Mouse (Mus musculus) heart, postnatal 10 days (tissue): ENCODE results near the gene Ivns1abp. TPM values are rescaled to one million over a fixed set of nuclear protein-coding genes. Genes with fewer than 3 reads are reported as not detected.
A peak's percentile ranks its signal among the peaks of the same experiment; 100 is the strongest.
"Not testable (repeated sequence)": the region's sequence is repeated elsewhere in the genome, so short reads cannot be mapped to it uniquely, and the experiment has no call there.

Source experiments
- DNase-seq, 2 experiments: peaks; one replicate each; pipeline ENCODE4 v3.0.0; 2021
- intact Hi-C: fragments of 180-260 bp; cut with DNase I; formaldehyde crosslinking; loops from one replicate; pipeline ENCODE4 v1.15.1; 2025
- total RNA-seq, 2 experiments: library from RNA; stranded (reverse); gene quantifications; 2 replicates each; pipeline ENCODE4 v1.2.3; 2021

Ivns1abp gene
- total RNA-seq, 2 experiments from 2014 or later = 417 to 438 TPM

GRCm38 (mm10) chr1:151341321-151342044 lies 2.8 kb upstream of the Ivns1abp start:
- DNase-seq = peak in 1 of 2 experiments; percentile 45
- intact Hi-C loops = loop anchor here (5.0 kb wide), 3 partner anchors 54 to 184 kb away; no protein-coding TSS in a partner anchor

- no peak for DNase-seq
- intact Hi-C loops = loop anchor here (5.0 kb wide), 3 partner anchors 55 to 185 kb away; no protein-coding TSS in a partner anchor
Measured at GRCm38 (mm10) chr1:151342311-151342710, 2.0 kb upstream of the Ivns1abp start.

GRCm38 (mm10) chr1:151342968-151343367 lies 1.3 kb upstream of the Ivns1abp start:
- DNase-seq = peak; percentile 59 to 72
- intact Hi-C loops = loop anchor here (5.0 kb wide), 3 partner anchors 56 to 186 kb away; no protein-coding TSS in a partner anchor

- DNase-seq = peak; percentile 53 to 57
Measured at GRCm38 (mm10) chr1:151343571-151344282, 550 bp upstream of the Ivns1abp start.

DNA sequence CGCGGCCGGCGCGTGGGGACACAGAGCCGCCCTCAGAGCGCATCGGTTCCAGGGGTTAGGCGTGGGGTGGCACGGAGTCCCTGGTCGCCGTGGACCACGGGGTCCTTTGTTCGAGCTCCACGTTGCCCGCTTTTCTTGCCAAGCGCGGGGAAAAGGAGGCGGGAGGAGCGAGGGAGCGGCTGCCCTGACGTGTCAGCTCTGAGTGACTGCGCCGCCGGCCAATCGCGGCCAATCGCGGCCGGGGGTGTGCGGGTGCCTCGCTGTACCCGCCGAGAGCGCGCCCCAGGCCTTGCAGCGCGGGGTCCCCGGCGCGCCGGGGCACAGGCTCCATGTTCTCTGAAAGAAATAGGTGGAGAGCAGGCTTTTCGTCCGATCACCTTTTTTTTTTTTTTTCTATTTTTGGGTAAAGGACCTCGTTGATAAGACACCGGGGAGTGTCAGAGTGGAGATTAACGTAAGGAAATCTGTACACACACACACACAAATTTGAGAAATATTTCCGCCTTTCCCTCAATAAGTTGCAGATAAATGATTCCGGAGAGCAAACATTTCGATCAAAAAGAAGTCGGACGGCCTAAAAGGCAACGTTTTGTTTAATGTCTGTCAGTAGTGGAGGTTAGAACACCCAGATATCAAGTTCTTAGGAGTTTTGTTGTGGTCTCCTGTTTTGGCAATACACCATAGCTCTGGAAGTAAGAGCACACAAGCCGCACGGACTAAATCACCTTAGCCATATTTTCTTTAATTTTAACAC lies 1.0 kb downstream of the Ivns1abp start:
- DNase-seq = peak; percentile 96 to 97
- intact Hi-C loops = no loop called here

More at GRCm38 (mm10) chr1:151343571-151344282, 550 bp upstream of the Ivns1abp start:
- intact Hi-C loops = loop anchor here (5.0 kb wide), 3 partner anchors 56 to 186 kb away; no protein-coding TSS in a partner anchor

DNA sequence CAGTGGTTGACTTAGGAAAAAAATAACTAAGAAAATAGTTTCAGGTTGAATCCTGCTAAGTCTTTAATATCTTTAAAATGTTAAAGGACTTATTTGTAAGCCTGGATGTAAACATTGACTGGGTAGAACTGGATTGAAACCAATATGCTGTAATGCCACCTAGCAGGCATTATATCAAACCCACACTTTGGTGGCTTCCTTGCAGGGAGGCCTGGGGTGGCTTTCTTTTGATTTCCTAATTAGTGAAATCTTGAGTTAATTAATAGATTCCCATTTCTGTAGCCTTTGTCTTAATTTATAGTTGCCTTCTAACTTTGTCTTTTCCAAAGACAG lies 1.6 kb downstream of the Ivns1abp start:
- DNase-seq = no peak
- intact Hi-C loops = loop anchor here (1.0 kb wide), 1 partner anchor 266 kb away; no protein-coding TSS in a partner anchor

GRCm38 (mm10) chr1:151346681-151347127 lies 2.4 kb downstream of the Ivns1abp start:
- no peak for DNase-seq
- intact Hi-C loops = loop anchor here (1.0 kb wide), 1 partner anchor 266 kb away; no protein-coding TSS in a partner anchor

GRCm38 (mm10) chr1:151348293-151348692 lies 4.0 kb downstream of the Ivns1abp start:
- intact Hi-C loops, DNase-seq: not testable (repeated sequence)

DNA sequence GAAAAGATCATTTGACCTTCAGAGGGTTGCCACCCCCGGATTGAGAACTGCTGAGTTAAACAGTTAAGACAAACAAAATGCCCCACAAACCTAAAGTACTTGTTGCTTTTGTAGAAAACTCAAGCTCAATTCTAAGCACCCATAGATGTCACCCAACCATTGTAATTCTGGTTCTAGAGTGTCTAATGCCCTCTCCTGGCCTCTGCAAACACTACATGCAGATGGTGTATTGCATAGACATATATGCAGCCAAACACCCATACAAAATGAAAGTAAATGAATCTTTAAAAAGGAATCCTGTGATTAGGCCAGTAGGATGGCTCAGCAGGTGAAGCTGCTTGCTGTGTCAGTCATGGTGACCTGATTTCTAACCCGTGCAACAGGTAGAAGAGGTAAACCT lies 8.6 kb downstream of the Ivns1abp start:
- intact Hi-C loops = loop anchor here (2.0 kb wide), 2 partner anchors 274 to 318 kb away; no protein-coding TSS in a partner anchor
- DNase-seq = peak in 1 of 2 experiments; percentile 61

GRCm38 (mm10) chr1:151355994-151356393 lies 11.7 kb downstream of the Ivns1abp start:
- intact Hi-C loops = no loop called here
- DNase-seq = no peak

GRCm38 (mm10) chr1:151359374-151359773 lies 15.1 kb downstream of the Ivns1abp start:
- no peak for DNase-seq
- intact Hi-C loops = no loop called here

- intact Hi-C loops = no loop called here
- DNase-seq = no peak
Measured at GRCm38 (mm10) chr1:151366944-151367605, 22.8 kb downstream of the Ivns1abp start.

- DNase-seq = no peak
- intact Hi-C loops = no loop called here
Measured at GRCm38 (mm10) chr1:151367721-151368324, 23.5 kb downstream of the Ivns1abp start.

DNA sequence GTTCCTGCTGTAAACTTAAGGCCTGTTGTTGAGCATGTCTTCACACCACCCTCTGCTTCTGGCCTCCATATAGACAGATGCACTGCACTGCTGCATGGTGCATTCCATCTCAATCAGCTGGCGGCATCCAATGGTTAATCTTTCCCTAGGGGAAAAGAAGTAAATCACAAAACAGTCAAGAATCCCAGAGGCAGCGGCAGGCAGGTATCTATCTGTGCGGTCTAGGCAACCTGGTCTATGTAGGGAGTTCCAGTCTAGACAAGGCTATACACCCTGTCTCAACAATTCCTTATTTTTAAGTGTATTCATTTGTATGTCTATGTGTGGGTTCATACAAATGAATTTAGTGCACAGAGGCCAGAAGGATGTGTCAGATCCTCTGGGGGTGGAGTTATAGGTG lies 24.2 kb downstream of the Ivns1abp start:
- intact Hi-C loops = no loop called here
- DNase-seq = no peak

GRCm38 (mm10) chr1:151370573-151370972 lies 26.3 kb downstream of the Ivns1abp start:
- intact Hi-C loops = no loop called here
- DNase-seq = no peak

DNA sequence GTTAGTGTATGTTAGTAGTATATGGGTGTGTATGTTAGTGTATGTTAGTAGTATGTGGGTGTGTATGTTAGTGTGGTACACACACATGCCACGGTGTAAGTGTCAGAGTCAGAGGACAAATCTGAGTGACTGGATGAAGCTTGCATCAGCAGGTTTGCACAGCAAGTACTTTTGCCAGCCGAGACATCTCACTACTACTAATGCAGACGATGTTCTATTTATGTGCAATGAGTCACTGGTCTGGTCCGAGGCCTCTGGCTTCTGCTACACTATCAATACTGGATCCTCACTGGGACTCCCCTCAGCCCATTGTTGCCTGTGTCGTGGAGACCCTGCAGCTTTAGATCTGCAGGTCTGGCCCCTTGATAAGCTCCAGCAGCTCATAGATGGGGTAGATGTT lies 27.3 kb downstream of the Ivns1abp start:
- peak in 1 of 2 experiments; percentile 38 for DNase-seq
- intact Hi-C loops = no loop called here

DNA sequence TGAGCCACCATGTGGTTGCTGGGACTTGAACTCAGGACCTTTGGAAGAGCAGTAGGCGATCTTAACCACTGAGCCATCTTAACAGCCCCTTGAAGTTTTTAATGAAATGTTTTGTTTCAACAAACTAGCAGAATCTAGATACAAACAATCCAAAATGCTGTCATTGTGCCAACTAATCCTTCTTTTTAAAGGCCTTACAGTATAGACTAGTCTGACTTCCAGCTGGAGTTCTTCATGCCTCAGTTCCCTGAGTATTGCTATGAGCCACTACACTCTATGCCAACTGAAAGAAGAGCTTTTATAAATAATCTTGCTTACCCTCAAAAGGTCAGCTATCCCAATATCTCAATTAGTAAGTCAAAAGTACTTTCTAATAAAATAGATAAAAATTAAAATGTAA lies 28.5 kb downstream of the Ivns1abp start:
- DNase-seq = no peak
- intact Hi-C loops = no loop called here

- intact Hi-C loops = no loop called here
- DNase-seq = no peak
Measured at GRCm38 (mm10) chr1:151377353-151377752, 33.1 kb downstream of the Ivns1abp start.

GRCm38 (mm10) chr1:151390029-151390428 lies 45.8 kb downstream of the Ivns1abp start:
- intact Hi-C loops = loop anchor here (2.0 kb wide), 1 partner anchor 355 kb away; no protein-coding TSS in a partner anchor
- DNase-seq = peak in 1 of 2 experiments; percentile 40

- intact Hi-C loops = no loop called here
- DNase-seq = no peak
Measured at GRCm38 (mm10) chr1:151409827-151410226, 65.5 kb downstream of the Ivns1abp start.
